Mouse (Mus musculus): ENCODE results near the gene Trim28.

Trim28 gene

GRCm38 (mm10) chr7:13053501-13053900 lies 54.6 kb downstream of the Trim28 start:
- POLR2A ChIA-PET: interaction anchor here (0.6 to 3.7 kb wide), 28 partner anchors 10 to 242 kb away, joined by 3 to 29 read pairs (median 4); partner anchors contain the start of genes Ube2m (in 2 of the 4), Zbtb45 (in 2 of the 4), Chmp2a (in 1 of the 4) and Lig1 (in 1 of the 4)
- CTCF ChIA-PET: interaction anchor here in 3 of 4 experiments (0.5 to 1.3 kb wide), 3 partner anchors 43 to 458 kb away, joined by 3 to 5 read pairs (median 4); partner anchors contain the start of gene Zbtb45 (in 2 of the 3)

GRCm38 (mm10) chr7:13053961-13054286 lies 55.0 kb downstream of the Trim28 start:
- ChIA-PET CTCF (interaction anchor here in 3 of 4 experiments (0.8 to 1.3 kb wide), 3 partner anchors 44 to 145 kb away, joined by 4 to 8 read pairs (median 5); partner anchors contain the start of gene Zbtb45 (in 2 of the 3)), POLR2A (interaction anchor here (0.8 to 3.7 kb wide), 38 partner anchors 11 to 242 kb away, joined by 3 to 29 read pairs (median 4); partner anchors contain the start of genes Zbtb45 (in 4 of the 4), Rps5 (in 3 of the 4), Zfp446 (in 3 of the 4) and Chmp2a (in 2 of the 4))

- ChIA-PET CTCF (interaction anchor here in 3 of 4 experiments (0.8 to 1.3 kb wide), 3 partner anchors 44 to 146 kb away, joined by 4 to 8 read pairs (median 5); partner anchors contain the start of gene Zbtb45 (in 2 of the 3)), POLR2A (interaction anchor here (0.5 to 3.7 kb wide), 37 partner anchors 11 to 241 kb away, joined by 3 to 29 read pairs (median 4); partner anchors contain the start of genes Zbtb45 (in 4 of the 4), Rps5 (in 3 of the 4), Zfp446 (in 3 of the 4) and Chmp2a (in 2 of the 4))
Observed at GRCm38 (mm10) chr7:13054287-13055010, 55.5 kb downstream of the Trim28 start, which contains the start of gene Mzf1. Mzf1 (minus strand) TSS chr7:13054764.

DNA sequence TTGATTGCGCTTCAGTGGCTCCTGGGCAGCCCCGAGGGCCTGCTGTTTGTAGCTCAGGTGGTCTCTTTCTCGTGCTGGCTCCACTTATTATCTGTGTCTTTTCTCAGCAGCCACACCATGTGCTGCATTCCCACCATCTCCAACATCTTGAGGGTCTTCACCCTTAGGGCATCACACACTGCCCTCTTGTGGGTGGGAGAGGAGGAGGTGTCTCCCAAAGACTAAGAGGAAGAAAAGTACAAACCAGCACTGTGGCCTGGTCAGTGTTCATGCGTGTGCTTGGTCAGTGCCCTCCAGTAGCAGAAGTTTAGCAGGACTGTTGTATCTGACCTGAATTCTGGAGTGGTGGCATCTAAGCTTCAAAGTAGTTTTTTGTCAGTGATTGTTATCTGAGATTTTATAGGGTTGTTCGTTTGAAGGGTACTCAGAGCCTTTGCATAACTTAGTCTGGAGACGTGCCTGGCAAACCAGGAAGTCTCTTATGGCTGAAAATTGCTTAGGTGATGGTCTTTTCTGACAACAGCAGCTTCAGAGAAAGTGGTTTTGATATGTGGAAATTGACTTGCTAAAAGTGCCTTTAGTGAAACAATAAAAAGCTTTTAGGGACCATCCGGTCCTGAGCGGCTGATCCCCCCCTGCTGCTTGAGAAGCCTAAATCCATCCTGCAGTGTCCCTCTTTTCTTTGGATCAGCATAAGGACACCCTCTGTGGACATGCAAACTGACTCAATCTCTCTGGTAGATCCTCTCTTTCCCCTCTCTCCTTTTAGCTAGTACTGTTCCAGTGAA lies 58.2 kb downstream of the Trim28 start:
- ChIA-PET POLR2A (interaction anchor here in 3 of 4 experiments (0.7 to 5.3 kb wide), 14 partner anchors 13 to 245 kb away, joined by 3 to 34 read pairs (median 5); partner anchors contain the start of genes Rps5 (in 2 of the 3), Ube2m (in 1 of the 3), Zbtb45 (in 1 of the 3) and Zfp446 (in 1 of the 3)), CTCF (interaction anchor here in 2 of 4 experiments (0.7 to 1.1 kb wide), 3 partner anchors 14 to 183 kb away, joined by 3 read pairs; partner anchors contain the start of gene Zbtb45 (in 1 of the 2))

DNA sequence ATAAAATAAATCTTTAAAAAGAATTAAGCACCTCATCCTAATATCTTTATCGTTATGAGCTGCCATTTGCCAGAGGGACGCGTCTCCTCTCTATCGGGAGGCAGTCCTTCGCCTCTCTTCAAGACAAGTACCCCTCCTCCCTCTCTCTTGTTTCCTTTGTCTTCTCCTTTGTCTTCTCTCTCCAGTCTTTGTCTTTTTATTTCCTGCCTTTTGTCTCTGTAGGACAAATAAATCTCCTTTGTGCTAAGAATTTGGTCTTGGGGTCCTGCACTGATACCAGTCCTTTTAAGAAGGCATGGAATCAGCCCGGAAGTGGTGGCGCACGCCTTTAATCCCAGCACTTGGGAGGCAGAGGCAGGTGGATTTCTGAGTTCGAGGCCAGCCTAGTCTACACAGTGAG lies 60.6 kb downstream of the Trim28 start:
- CTCF ChIA-PET: interaction anchor here in 3 of 4 experiments (0.5 to 1.2 kb wide), 4 partner anchors 10 to 229 kb away, joined by 3 read pairs; partner anchors contain the start of gene Zbtb45 (in 1 of the 3)
- POLR2A ChIA-PET: interaction anchor here in 3 of 4 experiments (0.6 to 5.3 kb wide), 18 partner anchors 12 to 257 kb away, joined by 3 to 34 read pairs (median 4); partner anchors contain the start of genes Lig1 (in 1 of the 3), Rps5 (in 1 of the 3), Ube2m (in 1 of the 3) and Zbtb45 (in 1 of the 3)

GRCm38 (mm10) chr7:13063399-13063798 lies 64.5 kb downstream of the Trim28 start:
- CTCF ChIA-PET: interaction anchor here in 2 of 4 experiments (0.6 to 0.7 kb wide), 3 partner anchors 10 to 85 kb away, joined by 8 to 14 read pairs (median 11); partner anchors contain the start of gene Vmn1r86 (in 1 of the 2)
- POLR2A ChIA-PET: interaction anchor here in 1 of 4 experiments (1.4 kb wide), 1 partner anchor 141 kb away, joined by 3 read pairs; the partner anchor contains the start of gene Rps5

DNA sequence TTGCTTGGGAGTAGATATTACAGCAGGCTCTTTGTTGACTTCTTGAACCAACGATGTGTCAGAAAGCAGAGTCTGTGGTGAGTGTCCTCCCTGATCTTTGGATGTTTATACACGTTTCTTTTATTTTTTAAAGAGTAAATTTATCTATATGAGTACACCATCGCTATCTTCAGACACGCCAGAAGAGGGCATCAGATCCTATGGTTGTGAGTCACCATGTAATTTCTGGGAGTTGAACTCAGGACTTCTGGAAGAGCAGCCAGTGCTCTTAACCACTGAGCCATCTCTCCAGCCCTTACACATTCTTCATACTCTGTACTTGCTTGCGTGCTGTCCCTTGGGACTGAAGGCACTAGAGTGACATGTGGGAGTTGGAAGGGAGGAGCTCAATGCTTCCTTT lies 73.4 kb downstream of the Trim28 start:
- CTCF ChIA-PET: interaction anchor here in 3 of 4 experiments (0.6 to 2.9 kb wide), 4 partner anchors 14 to 439 kb away, joined by 3 to 8 read pairs (median 4); no protein-coding TSS in a partner anchor
- POLR2A ChIA-PET: interaction anchor here in 1 of 4 experiments (0.7 to 2.4 kb wide), 2 partner anchors 13 to 39 kb away, joined by 3 to 8 read pairs; no protein-coding TSS in a partner anchor

Data from embryonic stem cell, embryonic (primary cell).